Mouse (Mus musculus) testis, adult 2 months (tissue): ENCODE results near the gene Plekha7.

Source experiments
- CTCF ChIP-seq: fragments of 200-500 bp; IDR thresholded peaks from 2 replicates; pipeline ENCODE4 v1.5.1; 2012; ENCODE audit warnings: low read depth, mild to moderate bottlenecking, inconsistent platforms, low read length, moderate library complexity; ENCODE audit not compliant: control insufficient read depth, insufficient read depth, insufficient replicate concordance
- POLR2A ChIP-seq: fragments of 200-500 bp; IDR thresholded peaks from 2 replicates; pipeline ENCODE4 v1.6.1; 2012; ENCODE audit warnings: low read depth, mild to moderate bottlenecking, inconsistent platforms, low read length, moderate library complexity; ENCODE audit not compliant: control insufficient read depth

DNA sequence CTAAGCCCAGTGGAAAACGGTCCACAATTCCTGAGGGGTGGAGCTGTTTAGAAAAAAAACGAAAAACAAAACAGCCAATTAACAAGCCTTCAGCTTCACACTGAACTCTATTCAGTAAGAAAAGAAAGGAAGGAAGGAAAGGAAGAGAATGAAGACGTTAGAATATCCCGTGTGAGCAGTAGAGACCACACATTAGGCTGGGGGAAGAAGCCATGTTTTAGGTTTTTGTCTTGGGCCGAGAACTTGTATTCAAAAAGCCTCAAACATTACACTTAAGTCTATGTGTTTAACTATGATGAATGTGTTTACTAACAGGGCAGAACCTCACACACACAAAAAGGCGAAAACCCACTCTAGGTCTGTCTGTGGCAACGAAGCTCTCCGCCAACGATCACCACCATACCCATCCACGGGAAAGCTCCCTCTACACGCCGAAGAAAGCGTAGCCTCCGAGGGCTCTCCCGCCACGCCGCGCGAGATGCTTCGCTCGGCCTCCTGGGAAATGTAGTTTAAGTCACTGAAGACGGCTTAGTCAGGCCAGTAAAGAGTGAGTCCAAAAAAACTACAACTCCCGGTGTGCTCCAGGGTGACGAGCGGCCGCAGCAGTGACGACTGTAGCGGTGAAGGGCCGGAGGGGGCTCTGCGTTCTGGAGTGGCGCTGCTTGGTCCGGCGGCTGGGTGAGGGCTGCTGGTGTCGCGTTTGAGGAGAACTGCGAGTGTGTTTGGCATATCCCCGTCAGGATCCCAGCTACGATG is 215.3 kb downstream of the Plekha7 start:
- TF ChIP-seq CTCF (peak; percentile 24; the same call in 1 of the 2 replicates), POLR2A (peak; percentile 99)
